Mouse (Mus musculus) MEL (cell line): ENCODE results near the gene Krtap28-13. TPM values are rescaled to one million over a fixed set of nuclear protein-coding genes. Genes with fewer than 3 reads are reported as not detected.

Experiments
- DNase-seq: peaks from one replicate; pipeline ENCODE4 v3.0.0; 2011; ENCODE audit warnings: low read depth, low spot score
- H3K27ac ChIP-seq: 2 replicates; pipeline ENCODE4 v1.5.1; 2012; ENCODE audit warnings: low read depth, mild to moderate bottlenecking, control low read depth, low read length, moderate library complexity; ENCODE audit not compliant: control insufficient read depth
- H3K27me3 ChIP-seq, 2 experiments: fragments of 150-350 bp in 1 of 2; sonication (generic) in 1 of 2; 2 replicates each; pipeline ENCODE4 v1.6.1; 2012; ENCODE audit warnings: low read length in 2 of 2, mild to moderate bottlenecking in 2 of 2, improper control_type of control experiment in 1 of 2, moderate library complexity in 1 of 2; ENCODE audit not compliant: insufficient read depth in 2 of 2, control insufficient read depth in 1 of 2
- H3K36me3 ChIP-seq, 2 experiments: 2 replicates each; pipeline ENCODE4 v1.6.1; 2012 to 2014; ENCODE audit warnings: low read length in 2 of 2, improper control_type of control experiment in 1 of 2, inconsistent platforms in 1 of 2, mild to moderate bottlenecking in 1 of 2; ENCODE audit not compliant: insufficient read depth in 2 of 2, control insufficient read depth in 1 of 2
- H3K4me1 ChIP-seq, 2 experiments: fragments of 150-350 bp in 1 of 2; sonication (generic) in 1 of 2; 2 replicates each; pipeline ENCODE4 v1.6.1; 2012; ENCODE audit warnings: low read length in 2 of 2, improper control_type of control experiment in 1 of 2, mild to moderate bottlenecking in 1 of 2; ENCODE audit not compliant: insufficient read depth in 2 of 2, control insufficient read depth in 1 of 2
- H3K4me3 ChIP-seq, 2 experiments: fragments of 150-350 bp in 1 of 2; sonication (generic) in 1 of 2; 2 replicates each; pipeline ENCODE4 v1.5.1; 2012; ENCODE audit warnings: low read depth in 2 of 2, low read length in 2 of 2, mild to moderate bottlenecking in 2 of 2, moderate library complexity in 2 of 2, control low read depth in 1 of 2, improper control_type of control experiment in 1 of 2; ENCODE audit not compliant: control insufficient read depth in 1 of 2, insufficient read depth in 1 of 2
- H3K79me2 ChIP-seq: 2 replicates; pipeline ENCODE4 v1.6.1; 2012; ENCODE audit warnings: mild to moderate bottlenecking, low read length, moderate library complexity; ENCODE audit not compliant: control insufficient read depth, poor library complexity, insufficient read depth
- H3K9ac ChIP-seq: 2 replicates; pipeline ENCODE4 v1.6.1; 2012; ENCODE audit warnings: low read depth, mild to moderate bottlenecking, control low read depth, low read length, moderate library complexity; ENCODE audit not compliant: control insufficient read depth, poor library complexity, severe bottlenecking
- H3K9me3 ChIP-seq: fragments of 150-350 bp; sonication (generic); replicated peaks from 2 replicates; pipeline ENCODE4 v1.6.1; 2012; ENCODE audit warnings: mild to moderate bottlenecking, low read length, improper control_type of control experiment, moderate library complexity; ENCODE audit not compliant: insufficient read depth
- BHLHE40 ChIP-seq: IDR thresholded peaks from 2 replicates; pipeline ENCODE4 v1.6.1; 2012; ENCODE audit warnings: low read depth, mild to moderate bottlenecking, inconsistent platforms, low read length, improper control_type of control experiment, borderline replicate concordance
- CHD1 ChIP-seq: IDR thresholded peaks from 2 replicates; pipeline ENCODE4 v1.6.1; 2012; ENCODE audit warnings: low read depth, mild to moderate bottlenecking, inconsistent platforms, low read length, improper control_type of control experiment
- CHD2 ChIP-seq: IDR thresholded peaks from 2 replicates; pipeline ENCODE4 v1.6.1; 2011; ENCODE audit warnings: low read length, improper control_type of control experiment
- E2F4 ChIP-seq: IDR thresholded peaks from 2 replicates; pipeline ENCODE4 v1.6.1; 2011; ENCODE audit warnings: low read depth, low read length, improper control_type of control experiment, borderline replicate concordance
- ELF1 ChIP-seq: IDR thresholded peaks from 2 replicates; pipeline ENCODE4 v1.6.1; 2014; ENCODE audit warnings: low read depth, mild to moderate bottlenecking, inconsistent platforms, low read length, improper control_type of control experiment, moderate library complexity
- ETS1 ChIP-seq: IDR thresholded peaks from 2 replicates; pipeline ENCODE4 v1.6.1; 2012; ENCODE audit warnings: low read depth, mild to moderate bottlenecking, inconsistent platforms, low read length, improper control_type of control experiment, moderate library complexity
- JUND ChIP-seq: IDR thresholded peaks from 2 replicates; pipeline ENCODE4 v1.6.1; 2011; ENCODE audit warnings: low read depth, mild to moderate bottlenecking, improper control_type of control experiment, low read length
- KAT2A ChIP-seq: conservative IDR thresholded peaks from 2 replicates; pipeline ENCODE4 v1.6.1; 2012; ENCODE audit warnings: low read depth, low read length, improper control_type of control experiment, inconsistent platforms
- MAFK ChIP-seq: IDR thresholded peaks from 2 replicates; pipeline ENCODE4 v1.6.1; 2011; ENCODE audit warnings: low read depth, mild to moderate bottlenecking, low read length, improper control_type of control experiment, borderline replicate concordance
- MAX ChIP-seq: IDR thresholded peaks from 2 replicates; pipeline ENCODE4 v1.6.1; 2011; ENCODE audit warnings: low read length, improper control_type of control experiment
- MXI1 ChIP-seq: IDR thresholded peaks from 2 replicates; pipeline ENCODE4 v1.6.1; 2011; ENCODE audit warnings: mild to moderate bottlenecking, low read depth, low read length, improper control_type of control experiment
- MYB ChIP-seq: IDR thresholded peaks from 2 replicates; pipeline ENCODE4 v1.6.1; 2011; ENCODE audit warnings: mild to moderate bottlenecking, low read depth, low read length, improper control_type of control experiment
- MYC ChIP-seq: IDR thresholded peaks from 2 replicates; pipeline ENCODE4 v1.6.1; 2011; ENCODE audit warnings: low read depth, mild to moderate bottlenecking, low read length, improper control_type of control experiment, moderate library complexity
- NELFE ChIP-seq: IDR thresholded peaks from 2 replicates; pipeline ENCODE4 v1.6.1; 2011; ENCODE audit warnings: low read depth, low read length, improper control_type of control experiment
- NRF1 ChIP-seq: IDR thresholded peaks from 2 replicates; pipeline ENCODE4 v1.6.1; 2014; ENCODE audit warnings: low read depth, mild to moderate bottlenecking, inconsistent platforms, low read length, improper control_type of control experiment, moderate library complexity; ENCODE audit not compliant: poor library complexity, insufficient read depth, severe bottlenecking
- POLR2AphosphoS5 ChIP-seq: IDR thresholded peaks from 2 replicates; pipeline ENCODE4 v1.6.1; 2012; ENCODE audit warnings: low read depth, borderline replicate concordance, mild to moderate bottlenecking, inconsistent platforms, low read length, moderate library complexity, mixed read lengths
- RAD21 ChIP-seq: IDR thresholded peaks from 2 replicates; pipeline ENCODE4 v1.6.1; 2011; ENCODE audit warnings: mild to moderate bottlenecking, low read depth, low read length, improper control_type of control experiment
- RCOR1 ChIP-seq: IDR thresholded peaks from 2 replicates; pipeline ENCODE4 v1.6.1; 2012; ENCODE audit warnings: low read depth, mild to moderate bottlenecking, inconsistent platforms, low read length, improper control_type of control experiment
- SIN3A ChIP-seq: IDR thresholded peaks from 2 replicates; pipeline ENCODE4 v1.6.1; 2012; ENCODE audit warnings: low read length, improper control_type of control experiment, inconsistent platforms
- TAL1 ChIP-seq: IDR thresholded peaks from 2 replicates; pipeline ENCODE4 v1.6.1; 2012; ENCODE audit warnings: mild to moderate bottlenecking, inconsistent platforms, low read length, moderate library complexity, mixed read lengths
- TBP ChIP-seq: IDR thresholded peaks from 2 replicates; pipeline ENCODE4 v1.8.0; 2011; ENCODE audit warnings: low read depth, low read length, improper control_type of control experiment
- TCF12 ChIP-seq: IDR thresholded peaks from 2 replicates; pipeline ENCODE4 v1.6.1; 2014; ENCODE audit warnings: low read depth, mild to moderate bottlenecking, inconsistent platforms, low read length, improper control_type of control experiment, moderate library complexity
- UBTF ChIP-seq: IDR thresholded peaks from 2 replicates; pipeline ENCODE4 v1.6.1; 2012; ENCODE audit warnings: low read depth, mild to moderate bottlenecking, inconsistent platforms, low read length, improper control_type of control experiment, moderate library complexity, borderline replicate concordance; ENCODE audit not compliant: insufficient read depth
- USF1 ChIP-seq: IDR thresholded peaks from 2 replicates; pipeline ENCODE4 v1.6.1; 2014; ENCODE audit warnings: low read depth, mild to moderate bottlenecking, inconsistent platforms, low read length, improper control_type of control experiment, moderate library complexity
- USF2 ChIP-seq, 2 experiments: IDR thresholded peaks; 2 replicates each; pipeline ENCODE4 v1.6.1; 2011 to 2012; ENCODE audit warnings: improper control_type of control experiment in 2 of 2, low read length in 2 of 2, borderline replicate concordance in 1 of 2, inconsistent platforms in 1 of 2, low read depth in 1 of 2, mild to moderate bottlenecking in 1 of 2; ENCODE audit not compliant: insufficient read depth in 1 of 2
- ZKSCAN1 ChIP-seq: IDR thresholded peaks from 2 replicates; pipeline ENCODE4 v1.6.1; 2012; ENCODE audit warnings: low read depth, mild to moderate bottlenecking, inconsistent platforms, low read length, improper control_type of control experiment, moderate library complexity
- ZNF384 ChIP-seq: IDR thresholded peaks from 2 replicates; pipeline ENCODE4 v1.6.1; 2012; ENCODE audit warnings: low read depth, mild to moderate bottlenecking, inconsistent platforms, low read length, improper control_type of control experiment
- polyA plus RNA-seq, 2 experiments: library from polyadenylated mRNA; stranded (reverse) in 1 of 2; unstranded in 1 of 2; fragments of >175 nt in 1 of 2; fragments of >200 nt in 1 of 2; gene quantifications; 2 replicates each; pipeline versions ENCODE4 v1.2.1 to v1.2.4; 2012; ENCODE audit warnings: low replicate concordance in 2 of 2, low read depth in 1 of 2; ENCODE audit not compliant: insufficient read length in 2 of 2, insufficient read depth in 1 of 2, missing spikeins in 1 of 2
- total RNA-seq: library from RNA; depleted of rRNA; stranded (reverse); fragments of 300-350 nt; gene quantifications from 2 replicates; pipeline ENCODE4 v1.2.3, GENCODE M21; 2012

Gene Krtap28-13
- total and polyA plus RNA-seq, 3 experiments, result not detected

DNA sequence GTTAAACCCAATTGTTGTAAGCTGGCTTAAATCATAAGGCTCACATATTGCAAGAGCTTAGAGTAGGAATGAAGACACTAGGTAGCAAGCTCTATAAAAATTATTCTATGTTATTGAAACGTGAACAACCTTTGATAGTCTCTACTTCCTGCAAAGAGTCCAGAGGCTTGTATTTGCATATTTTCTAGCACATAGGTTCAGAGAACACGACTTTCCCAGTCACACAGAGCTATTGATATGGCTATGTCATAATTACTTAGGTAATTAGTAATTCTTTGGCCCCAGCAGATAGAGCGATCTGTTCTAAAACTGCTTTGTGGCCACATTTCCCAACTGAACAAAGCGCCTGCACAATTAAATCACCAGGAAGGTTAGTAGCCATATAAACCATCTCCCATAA is 36.2 kb downstream of the Krtap28-13 start:
- H3K79me2 ChIP-seq, result no peaks in the 10 kb centered on the region
- H3K27ac ChIP-seq, result no peak overlapping the region
- TF ChIP-seq BHLHE40 (no peak), ETS1 (no peak), CHD1 (no peak), ELF1 (no peak), MYB (no peak), KAT2A (no peak), UBTF (no peak), SIN3A (no peak), ZKSCAN1 (no peak), MXI1 (no peak), NELFE (no peak), RCOR1 (no peak), ZNF384 (no peak), MAX (no peak)
- H3K4me3 ChIP-seq, result no peak overlapping the region
- no peaks in the 10 kb centered on the region for H3K9me3 ChIP-seq
- no peak for DNase-seq
- H3K27me3 ChIP-seq, result no peaks in the 10 kb centered on the region
- no peaks in the 10 kb centered on the region for H3K4me1 ChIP-seq
- no peaks in the 10 kb centered on the region for H3K36me3 ChIP-seq
- no peak overlapping the region for H3K9ac ChIP-seq

DNA sequence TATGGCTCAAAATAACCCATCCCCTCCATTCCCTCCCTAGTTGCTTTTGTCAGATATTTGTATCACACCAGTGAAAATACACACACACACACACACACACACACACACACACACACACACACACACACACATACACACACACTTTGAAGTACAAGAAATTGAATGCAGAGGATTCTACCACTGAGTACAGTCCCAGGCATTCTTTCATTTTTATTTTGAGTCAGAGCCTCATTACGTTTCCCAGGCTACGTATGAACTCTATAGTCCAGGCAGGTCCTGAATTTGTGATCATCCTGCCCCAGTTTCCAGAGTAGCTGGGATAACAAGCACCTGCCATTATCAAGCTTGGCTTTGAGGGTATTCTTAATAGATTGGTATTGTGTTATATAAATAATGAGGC is 38.4 kb downstream of the Krtap28-13 start:
- no peak overlapping the region for H3K9ac ChIP-seq
- no peaks in the 10 kb centered on the region for H3K4me1 ChIP-seq
- H3K79me2 ChIP-seq, result no peaks in the 10 kb centered on the region
- H3K36me3 ChIP-seq, result no peaks in the 10 kb centered on the region
- DNase-seq, result no peak
- H3K27me3 ChIP-seq, result no peaks in the 10 kb centered on the region
- H3K27ac ChIP-seq, result no peak overlapping the region
- TF ChIP-seq MYB, result no peak
- TF ChIP-seq TBP, result no peak
- TF ChIP-seq RAD21, result no peak
- no peaks in the 10 kb centered on the region for H3K9me3 ChIP-seq
- H3K4me3 ChIP-seq, result no peak overlapping the region

DNA sequence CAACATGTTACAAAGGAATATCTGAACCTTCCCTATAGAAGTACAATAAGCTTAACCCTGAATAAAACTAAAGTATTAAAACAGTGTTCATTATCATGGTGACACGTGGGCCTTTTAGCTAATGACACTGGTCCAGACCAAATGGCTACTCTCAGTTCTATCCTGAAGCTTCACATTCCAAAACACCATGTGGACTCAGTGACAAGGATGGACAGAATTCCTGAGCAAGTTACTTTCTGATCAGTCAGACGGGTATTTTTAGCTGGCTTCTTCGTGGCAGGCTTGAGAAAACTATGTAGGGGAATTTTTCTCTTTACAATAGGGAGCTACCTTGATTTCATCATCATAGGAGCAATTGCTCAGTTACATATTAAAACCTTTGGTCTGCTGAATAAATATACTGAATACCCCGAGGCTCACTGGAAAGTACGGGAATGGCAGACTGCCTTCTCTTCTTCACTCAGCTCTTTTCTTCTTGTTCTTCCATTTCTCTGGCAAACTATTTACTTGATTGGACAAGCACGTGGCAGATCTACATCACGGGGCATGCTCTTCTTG is 38.9 kb downstream of the Krtap28-13 start:
- H3K36me3 ChIP-seq, result no peaks in the 10 kb centered on the region
- no peak overlapping the region for H3K27ac ChIP-seq
- H3K27me3 ChIP-seq, result no peaks in the 10 kb centered on the region
- no peak overlapping the region for H3K4me3 ChIP-seq
- no peaks in the 10 kb centered on the region for H3K79me2 ChIP-seq
- no peak overlapping the region for H3K9ac ChIP-seq
- H3K9me3 ChIP-seq, result no peaks in the 10 kb centered on the region
- H3K4me1 ChIP-seq, result no peaks in the 10 kb centered on the region
- DNase-seq, result no peak
- TF ChIP-seq ZNF384 (no peak), TCF12 (no peak), MYC (no peak), USF1 (no peak), MAX (no peak), SIN3A (no peak), MAFK (no peak), UBTF (no peak), CHD2 (no peak), USF2 (IDR thresholded peaks at IDR 0.05; ENCODE audit: borderline replicate concordance in 1 of 2, insufficient read depth in 1 of 2, low read depth in 1 of 2, low read length in 2 of 2) (no peak), E2F4 (no peak), JUND (no peak), TAL1 (no peak), POLR2AphosphoS5 (no peak), NRF1 (no peak)
